Mouse (Mus musculus) lung, adult 2 months (tissue): ENCODE measurements at regions not wholly inside any gene's neighbourhood (a gene's known extent, or its start where the extent isn't known, plus 50 kb on each side); places are given as distances from the start of the nearest gene placed in this dataset.

ENCODE experiments used
- CTCF ChIP-seq: fragments of 200-500 bp; IDR thresholded peaks from 2 replicates; pipeline ENCODE4 v1.5.1; 2011; ENCODE audit warnings: mild to moderate bottlenecking, low read length, control low read depth; ENCODE audit not compliant: insufficient read depth
- POLR2A ChIP-seq: fragments of 200-500 bp; IDR thresholded peaks from 2 replicates; pipeline ENCODE4 v1.6.1; 2011; ENCODE audit warnings: low read depth, mild to moderate bottlenecking, control low read depth, low read length, borderline replicate concordance; ENCODE audit errors: extremely low read depth

GRCm38 (mm10) chr16:72157913-72158312 is 150.2 kb upstream of the Robo1 start:
- TF ChIP-seq CTCF (no peak), POLR2A (no peak)
